Comparison of ENCODE assay signal across 21 mouse cellular contexts in genomic region chr10:21456991-21457390, GRCm38 (mm10).
DNase-seq lines count a peak whose midpoint lies in the region; ATAC-seq and TF ChIP-seq lines count a peak whose summit lies in the region.
"Had no signal": no experiment of that assay in that cellular context is flagged by ENCODE, and none has a peak within 500 bp of the region (broad histone marks: within the 10 kb centered on the region; RNA-seq: fewer than 3 reads in every experiment).

No protein-coding gene starts in this region.

- peak overlapping the region; percentile 70 for H3K27ac ChIP-seq in hindbrain, embryonic 13.5 days
- H3K27ac ChIP-seq in hindbrain, embryonic 11.5 days (ENCODE audit: low read depth, low read length), result no peak overlapping the region
- no peak overlapping the region for H3K27ac ChIP-seq in ES-E14 (ENCODE audit: insufficient read depth, low read depth, low read length, poor library complexity, severe bottlenecking)
- H3K27ac ChIP-seq in embryonic fibroblast, embryonic 13.5 days (ENCODE audit: insufficient read depth, low read length), result 0 out of 2 replicates have a peak overlapping the region, but pooled peaks have one; percentile 6
- H3K27ac ChIP-seq: gastrocnemius, adult 2 months; heart, adult 2 months; heart, embryonic 15.5 days; liver, embryonic 15.5 days; neural tube, embryonic 12.5 days had no signal

- in situ Hi-C loops in ES-E14 (cut with MboI; ENCODE audit: low sequenced_read_pairs in 2 of 2, unreplicated experiment in 2 of 2), result no loop called here

- no peaks in the 10 kb centered on the region for H3K36me3 ChIP-seq in hindbrain, embryonic 13.5 days
- H3K36me3 ChIP-seq in hindbrain, embryonic 11.5 days (ENCODE audit: control insufficient read depth, insufficient read depth, low read length), result no peaks in the 10 kb centered on the region
- no peaks in the 10 kb centered on the region for H3K36me3 ChIP-seq in ES-E14 (ENCODE audit: control insufficient read depth, insufficient read depth, low read length, poor library complexity, severe bottlenecking)
- H3K36me3 ChIP-seq: heart, embryonic 15.5 days; liver, embryonic 15.5 days; neural tube, embryonic 12.5 days had no signal

- TF ChIP-seq CTCF in embryonic fibroblast, embryonic 13.5 days (IDR thresholded peaks at IDR 0.05; ENCODE audit: borderline replicate concordance, insufficient read depth, low read length), result no peak

- ATAC-seq in hindbrain, embryonic 13.5 days (ENCODE audit: low FRiP score), result no peak; the same call in 1 of the 2 replicates
- no peak for ATAC-seq in hindbrain, embryonic 11.5 days (ENCODE audit: low FRiP score)
- ATAC-seq: CD4-positive, CD25-positive, alpha-beta regulatory T cell, adult 4 months had no signal

- TF ChIP-seq POLR2A in embryonic fibroblast, embryonic 13.5 days (IDR thresholded peaks at IDR 0.05; ENCODE audit: low read depth, low read length), result no peak

- intact Hi-C loops in gastrocnemius, postnatal 14 days (cut with DNase I; ENCODE audit: low total_unique reads), result no loop called here

- peaks cover 22% of the 10 kb centered on the region for H3K4me1 ChIP-seq in hindbrain, embryonic 13.5 days (replicated peaks)
- H3K4me1 ChIP-seq in hindbrain, embryonic 11.5 days (replicated peaks; ENCODE audit: control insufficient read depth, insufficient read depth, low read length), result no peaks in the 10 kb centered on the region
- H3K4me1 ChIP-seq in ES-E14 (ENCODE audit: control insufficient read depth in 2 of 2, insufficient read depth in 2 of 2, low read length in 2 of 2, poor library complexity in 1 of 2), result no peaks in the 10 kb centered on the region; a peak in 1 of 4 replicates
- 0 out of 2 replicates have a peak, but pooled peaks cover 3% of the 10 kb centered on the region for H3K4me1 ChIP-seq in embryonic fibroblast, embryonic 13.5 days (ENCODE audit: control insufficient read depth, insufficient read depth, low read length)
- H3K4me1 ChIP-seq: heart, embryonic 15.5 days had no signal

- H3K9ac ChIP-seq in hindbrain, embryonic 13.5 days, result no peak overlapping the region
- no peak overlapping the region for H3K9ac ChIP-seq in hindbrain, embryonic 11.5 days (ENCODE audit: low read depth, low read length)
- no peak overlapping the region for H3K9ac ChIP-seq in ES-E14 (ENCODE audit: insufficient read depth, low read depth, low read length, poor library complexity, severe bottlenecking)
- H3K9ac ChIP-seq: heart, embryonic 15.5 days; liver, embryonic 15.5 days; neural tube, embryonic 12.5 days had no signal

- WGBS in hindbrain, embryonic 13.5 days, result 62% methylated on average over 6 of the region's 6 CpGs
- WGBS in hindbrain, embryonic 11.5 days, result 77% methylated on average over 6 of the region's 6 CpGs

- no peak overlapping the region for H3K4me3 ChIP-seq in hindbrain, embryonic 13.5 days
- no peak overlapping the region for H3K4me3 ChIP-seq in hindbrain, embryonic 11.5 days (ENCODE audit: low read depth, low read length)
- H3K4me3 ChIP-seq in ES-E14 (ENCODE audit: insufficient read depth in 1 of 2, low read depth in 1 of 2, low read length in 2 of 2, poor library complexity in 1 of 2, severe bottlenecking in 1 of 2), result no peak overlapping the region
- no peak overlapping the region for H3K4me3 ChIP-seq in embryonic fibroblast, embryonic 13.5 days (ENCODE audit: insufficient read depth, low read length)
- H3K4me3 ChIP-seq: gastrocnemius, adult 2 months; heart, adult 2 months; heart, embryonic 15.5 days; liver, embryonic 15.5 days; neural tube, embryonic 12.5 days had no signal

- no peak for DNase-seq in hindbrain, embryonic 11.5 days (ENCODE audit: low spot score)
- DNase-seq in 3T3-L1 (ENCODE audit: low read depth, low spot score) (peak; percentile 6), ES-E14 (ENCODE audit: low read depth, low spot score) (no peak)
- no peak for DNase-seq in lung, postnatal 10 days
- DNase-seq in gastrocnemius, postnatal 14 days, result no peak
- DNase-seq in urinary bladder, adult 18-20 months (ENCODE audit: low spot score in 2 of 2), result no peak
- DNase-seq: adrenal gland, adult 2 months; cerebellum, postnatal 25 days; gastrocnemius, adult 2 months; heart, adult 2 months; kidney, adult 2 months; kidney, postnatal 14 days; layer of hippocampus, adult 9-11 months; lung, postnatal 36 days; thymus, postnatal 4 days had no signal

- H3K9me3 ChIP-seq in hindbrain, embryonic 13.5 days, result no peaks in the 10 kb centered on the region
- H3K9me3 ChIP-seq in hindbrain, embryonic 11.5 days (ENCODE audit: control insufficient read depth, low read length), result no peaks in the 10 kb centered on the region
- no peaks in the 10 kb centered on the region for H3K9me3 ChIP-seq in ES-E14 (ENCODE audit: control insufficient read depth, insufficient read depth, low read depth, low read length)
- H3K9me3 ChIP-seq: heart, embryonic 15.5 days; liver, embryonic 15.5 days; neural tube, embryonic 12.5 days had no signal

- 0 out of 2 replicates have a peak, but pooled peaks cover 2% of the 10 kb centered on the region for H3K27me3 ChIP-seq in hindbrain, embryonic 13.5 days
- no peaks in the 10 kb centered on the region for H3K27me3 ChIP-seq in hindbrain, embryonic 11.5 days (ENCODE audit: control insufficient read depth, insufficient read depth, low read length)
- H3K27me3 ChIP-seq: heart, embryonic 15.5 days; liver, embryonic 15.5 days; neural tube, embryonic 12.5 days had no signal

- H3K4me2 ChIP-seq in hindbrain, embryonic 13.5 days, result no peak overlapping the region
- no peak overlapping the region for H3K4me2 ChIP-seq in hindbrain, embryonic 11.5 days (replicated peaks; ENCODE audit: low read depth, low read length)
- H3K4me2 ChIP-seq: heart, embryonic 15.5 days; liver, embryonic 15.5 days; neural tube, embryonic 12.5 days had no signal

TF ChIP-seq in ES-E14, 5 proteins besides CTCF, POLR2A, EP300 and RAD21:
- no peak for TF ChIP-seq ZNF384 (IDR thresholded peaks at IDR 0.05; ENCODE audit: low read depth, low read length)
- TF ChIP-seq HCFC1 (IDR thresholded peaks at IDR 0.05; ENCODE audit: borderline replicate concordance, insufficient read depth, low read length), result no peak
- TF ChIP-seq MAFK (IDR thresholded peaks at IDR 0.05; ENCODE audit: insufficient read depth, low read depth, low read length), result peak; percentile 40; the same call in 1 of the 2 replicates
TF ChIP-seq in ES-E14: peak in this region for 1.

Comparison
In these comparisons a context has a peak if more than half of its experiments do, and no peak if none do; other contexts are left out.
1. H3K27ac ChIP-seq: peak in hindbrain, embryonic 13.5 days (single experiment) and embryonic fibroblast, embryonic 13.5 days (single experiment); none in hindbrain, embryonic 11.5 days (single experiment) and ES-E14 (single experiment).